ENCODE assay signal across 20 mouse cellular contexts in genomic region chr16:45544341-45544740, GRCm38 (mm10). TPM values are rescaled to one million over a fixed set of nuclear protein-coding genes. Genes with fewer than 3 reads are reported as not detected.
DNase-seq lines count a peak whose midpoint lies in the region; ATAC-seq lines count a peak whose summit lies in the region.
"Had no signal": no experiment of that assay in that cellular context is flagged by ENCODE, and none has a peak within 500 bp of the region (broad histone marks: within the 10 kb centered on the region; RNA-seq: fewer than 3 reads in every experiment).

No protein-coding gene starts in this region.

- ATAC-seq in granulocyte monocyte progenitor cell, adult 5-6 weeks (replicated peaks; ENCODE audit: poor library complexity, severe bottlenecking) = peak; percentile 71
- ATAC-seq: forebrain, embryonic 13.5 days; forebrain, postnatal 0 days had no signal

- peak; percentile 1 for DNase-seq in lung, postnatal 36 days
- no peak for DNase-seq in lung, postnatal 14 days
- peak; percentile 5 for DNase-seq in thymus, postnatal 25 days
- no peak for DNase-seq in thymus, postnatal 4 days
- peak; percentile 4 to 32 for DNase-seq in natural killer cell, adult 2 months (ENCODE audit: low spot score in 2 of 2)
- no peak for DNase-seq in gastrocnemius, adult 8-10 months (ENCODE audit: low spot score in 2 of 2)
- DNase-seq in ovary, postnatal 10 days (ENCODE audit: low spot score) = no peak
- DNase-seq: adrenal gland, postnatal 25 days; cerebellum, adult 2 months; cerebellum, postnatal 10 days; forebrain, postnatal 0 days; gastrocnemius, adult 2 months; gastrocnemius, postnatal 36 days; heart, adult 18-20 months; heart, postnatal 14 days had no signal

RNA-seq across cellular contexts. Expression of gene Slc9c1, which starts 9.2 kb away (rescaled TPM):
- total RNA-seq in granulocyte monocyte progenitor cell, adult 5-6 weeks (2014; fragmentation: Nextera tagmentation) = not detected in 2 replicates
- total RNA-seq in granulocyte monocyte progenitor cell, adult 5-6 weeks (2017) = not detected in 2 replicates
- not detected for total RNA-seq in gastrocnemius, adult 8-10 months (2022)
- total RNA-seq: adrenal gland, adult 18-20 months; adrenal gland, postnatal 25 days; forebrain, postnatal 0 days; G1E; gastrocnemius, adult 2 months; gastrocnemius, postnatal 36 days; heart, adult 18-20 months; heart, postnatal 14 days; hematopoietic stem cell, adult 5-6 weeks had no signal

RNA-seq across cellular contexts. Expression of gene Gm17783, which starts 12.5 kb away (rescaled TPM):
- total RNA-seq in granulocyte monocyte progenitor cell, adult 5-6 weeks (2014; fragmentation: Nextera tagmentation) = not detected in 2 replicates
- total RNA-seq in granulocyte monocyte progenitor cell, adult 5-6 weeks (2017) = not detected in 2 replicates
- not detected for total RNA-seq in gastrocnemius, adult 8-10 months (2022)
- total RNA-seq: adrenal gland, adult 18-20 months; adrenal gland, postnatal 25 days; forebrain, postnatal 0 days; G1E; gastrocnemius, adult 2 months; gastrocnemius, postnatal 36 days; heart, adult 18-20 months; heart, postnatal 14 days; hematopoietic stem cell, adult 5-6 weeks had no signal

RNA-seq across cellular contexts. Expression of gene Gm609, which starts 51.6 kb away (rescaled TPM):
- total RNA-seq in granulocyte monocyte progenitor cell, adult 5-6 weeks (2014; fragmentation: Nextera tagmentation) = not detected in 2 replicates
- total RNA-seq in granulocyte monocyte progenitor cell, adult 5-6 weeks (2017) = not detected in 2 replicates
- total RNA-seq in gastrocnemius, adult 8-10 months (2022) = under 1 TPM in 2 of 4 experiments, not detected in 2; 0.19 to 0.22 TPM
- total RNA-seq: adrenal gland, postnatal 25 days; forebrain, postnatal 0 days; heart, adult 18-20 months; heart, postnatal 14 days; hematopoietic stem cell, adult 5-6 weeks had no signal

Comparison
In these comparisons a context has a peak if more than half of its experiments do, and no peak if none do; other contexts are left out.
1. DNase-seq: peak in lung, postnatal 36 days (single experiment), thymus, postnatal 25 days (single experiment) and natural killer cell, adult 2 months (2 of 2); none in lung, postnatal 14 days (single experiment), thymus, postnatal 4 days (single experiment), gastrocnemius, adult 8-10 months (0 of 2) and ovary, postnatal 10 days (single experiment).